Mouse (Mus musculus) midbrain, embryonic 16.5 days (tissue): ENCODE data around the gene Olfr70. TPM values are rescaled to one million over a fixed set of nuclear protein-coding genes. Genes with fewer than 3 reads are reported as not detected.

ENCODE experiments used
- ATAC-seq: fragments of 200-750 bp; cut with Nextera tagmentation; 2 replicates; pipeline ENCODE4 v1.8.0; 2017; ENCODE audit warnings: moderate TSS enrichment
- H3K27ac ChIP-seq: fragments of 300-500 bp; sonication (generic); 2 replicates; pipeline ENCODE4 v1.5.1; 2014; ENCODE audit warnings: mild to moderate bottlenecking, low read length, mixed read lengths
- H3K27me3 ChIP-seq: fragments of 300-500 bp; sonication (generic); 2 replicates; pipeline ENCODE4 v1.6.1; 2014; ENCODE audit warnings: low read depth, low read length, mixed read lengths; ENCODE audit not compliant: control insufficient read depth, insufficient read depth
- H3K36me3 ChIP-seq: fragments of 300-500 bp; sonication (generic); 2 replicates; pipeline ENCODE4 v1.6.1; 2014; ENCODE audit warnings: mild to moderate bottlenecking, low read length, moderate library complexity, mixed read lengths; ENCODE audit not compliant: control insufficient read depth, insufficient read depth
- H3K4me1 ChIP-seq: fragments of 300-500 bp; sonication (generic); 2 replicates; pipeline ENCODE4 v1.6.1; 2014; ENCODE audit warnings: mild to moderate bottlenecking, low read length, mixed read lengths; ENCODE audit not compliant: control insufficient read depth, insufficient read depth
- H3K4me2 ChIP-seq: fragments of 300-500 bp; sonication (generic); 2 replicates; pipeline ENCODE4 v1.6.1; 2014; ENCODE audit warnings: mild to moderate bottlenecking, low read length, mixed read lengths
- H3K4me3 ChIP-seq: fragments of 300-500 bp; sonication (generic); 2 replicates; pipeline ENCODE4 v1.5.1; 2014; ENCODE audit warnings: low read depth, mild to moderate bottlenecking, low read length, moderate library complexity, mixed read lengths
- H3K9ac ChIP-seq: fragments of 300-500 bp; sonication (generic); 2 replicates; pipeline ENCODE4 v1.6.1; 2014; ENCODE audit warnings: low read depth, low read length, mixed read lengths
- H3K9me3 ChIP-seq: fragments of 300-500 bp; sonication (generic); replicated peaks from 2 replicates; pipeline ENCODE4 v1.6.1; 2014; ENCODE audit warnings: mild to moderate bottlenecking, low read length, mixed read lengths; ENCODE audit not compliant: control insufficient read depth, poor library complexity, severe bottlenecking
- WGBS: fragments of 180-500 bp; shearing (Covaris S2); extraction: QIAGEN DNeasy Blood & Tissue Kit; methylation state at CpG from one replicate; pipeline ENCODE4 v1.1.7; 2014; 5-methylcytosine and 5-hydroxymethylcytosine counted together
- polyA plus RNA-seq: library from polyadenylated mRNA; unstranded; fragments of >200 nt; fragmentation: Nextera tagmentation; extraction: Ambion mirVana; gene quantifications from 2 replicates; pipeline ENCODE4 v1.2.1, GENCODE M21; 2015

The Olfr70 gene
- polyA plus RNA-seq, 1 experiment from 2014 or later: not detected

DNA sequence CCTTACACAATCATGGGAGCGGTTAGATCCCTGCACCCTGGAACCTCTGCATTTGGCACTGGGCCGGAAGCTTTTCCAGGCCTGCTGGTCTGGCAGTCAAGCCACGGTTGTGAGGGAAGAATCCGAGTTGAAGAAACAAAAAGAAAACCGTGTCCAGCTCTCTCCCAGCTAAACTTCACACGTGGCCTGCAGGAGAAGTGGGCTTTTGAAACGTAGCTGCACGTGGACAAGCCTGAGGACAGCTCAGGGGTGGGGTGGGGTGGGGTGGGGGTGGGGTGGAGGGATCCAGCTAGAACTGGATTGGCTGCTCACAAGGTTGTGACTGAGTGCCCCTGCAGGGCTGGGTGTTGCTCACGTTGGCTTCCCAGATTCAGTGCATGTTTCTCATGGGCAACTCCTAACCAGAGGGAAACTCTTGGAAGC, 5.3 kb downstream of the Olfr70 start:
- H3K27ac ChIP-seq: no peak overlapping the region
- no peaks in the 10 kb centered on the region for H3K4me1 ChIP-seq
- H3K36me3 ChIP-seq: peaks cover 5% of the 10 kb centered on the region
- ATAC-seq: no peak
- H3K9ac ChIP-seq: no peak overlapping the region
- H3K9me3 ChIP-seq: no peaks in the 10 kb centered on the region
- no peak overlapping the region for H3K4me3 ChIP-seq
- no peak overlapping the region for H3K4me2 ChIP-seq
- 25% methylated on average over 9 of the region's 9 CpGs for WGBS
- no peaks in the 10 kb centered on the region for H3K27me3 ChIP-seq

DNA sequence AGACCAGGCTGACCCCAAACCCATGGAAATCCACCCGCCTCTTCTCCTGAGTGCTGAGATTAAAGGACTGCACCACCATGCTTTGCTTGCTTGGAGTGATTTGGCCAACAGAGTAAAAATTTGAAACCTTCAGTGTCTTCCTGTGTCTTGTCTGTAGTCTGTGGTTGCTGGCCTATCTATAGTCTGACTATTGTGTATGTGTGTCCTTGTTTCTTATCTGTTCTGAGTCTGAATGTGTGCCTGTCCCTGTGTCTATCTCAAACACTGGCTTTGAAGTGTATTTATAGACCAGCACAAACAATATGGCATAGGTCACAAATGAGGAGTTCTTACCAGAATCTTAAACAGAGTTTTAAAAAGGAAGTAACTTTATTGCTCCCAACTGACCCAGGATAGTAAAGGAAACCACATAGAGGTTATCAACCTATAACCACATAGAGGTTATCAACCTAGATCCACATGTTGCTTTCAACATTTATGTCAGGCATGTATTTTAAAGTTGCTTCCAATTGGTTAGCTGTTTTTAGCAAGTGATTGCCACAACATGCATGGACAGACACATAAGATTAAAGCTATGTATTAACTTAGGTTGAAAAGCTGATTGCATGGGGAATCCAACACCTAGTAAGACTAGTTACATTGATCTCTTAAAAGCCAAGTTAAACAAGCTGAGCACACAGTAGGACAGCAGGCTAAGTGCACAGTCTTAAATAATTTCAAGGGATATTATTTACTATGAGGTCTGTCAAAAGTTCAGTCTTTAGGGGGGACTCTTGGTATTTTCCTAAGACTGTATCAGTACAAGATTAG, 6.0 kb downstream of the Olfr70 start:
- Histone ChIP-seq H3K4me2 (no peak overlapping the region), H3K9me3 (no peaks in the 10 kb centered on the region), H3K4me3 (no peak overlapping the region), H3K27me3 (no peaks in the 10 kb centered on the region), H3K36me3 (peaks cover 11% of the 10 kb centered on the region), H3K9ac (no peak overlapping the region), H3K4me1 (no peaks in the 10 kb centered on the region), H3K27ac (no peak overlapping the region)
- 92% methylated on average over 1 of the region's 1 CpGs for WGBS
- no peak for ATAC-seq

- H3K4me1 ChIP-seq: no peaks in the 10 kb centered on the region
- ATAC-seq: no peak
- no peak overlapping the region for H3K4me2 ChIP-seq
- WGBS: 80% methylated on average over 5 of the region's 5 CpGs
- no peak overlapping the region for H3K9ac ChIP-seq
- no peaks in the 10 kb centered on the region for H3K9me3 ChIP-seq
- peaks cover 16% of the 10 kb centered on the region for H3K36me3 ChIP-seq
- H3K4me3 ChIP-seq: no peak overlapping the region
- H3K27me3 ChIP-seq: no peaks in the 10 kb centered on the region
- no peak overlapping the region for H3K27ac ChIP-seq
Observed at GRCm38 (mm10) chr4:43693806-43694241, 6.8 kb downstream of the Olfr70 start.

DNA sequence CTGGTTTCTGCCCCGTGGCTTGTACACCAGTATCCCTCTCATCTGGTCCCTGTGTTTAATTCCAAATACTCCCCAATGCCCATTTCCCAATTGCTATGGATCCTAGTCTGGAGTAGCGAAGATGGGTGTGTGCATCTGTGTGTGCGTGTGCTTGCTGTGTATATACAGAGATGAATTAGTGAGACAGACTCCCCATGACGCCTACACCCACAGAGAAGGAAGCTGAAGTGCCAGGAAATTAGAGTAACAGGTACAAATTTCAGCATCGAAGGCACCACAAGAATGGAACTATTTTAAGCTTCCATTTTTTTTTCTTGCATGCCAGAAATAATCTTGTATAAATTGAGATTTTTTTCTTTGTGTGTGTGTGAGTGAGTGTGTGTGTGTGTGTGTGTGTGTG, 9.6 kb downstream of the Olfr70 start:
- no peak overlapping the region for H3K27ac ChIP-seq
- no peak for ATAC-seq
- no peak overlapping the region for H3K4me3 ChIP-seq
- peaks cover 23% of the 10 kb centered on the region for H3K36me3 ChIP-seq
- H3K4me2 ChIP-seq: no peak overlapping the region
- H3K4me1 ChIP-seq: no peaks in the 10 kb centered on the region
- H3K27me3 ChIP-seq: no peaks in the 10 kb centered on the region
- WGBS: 88% methylated on average over 5 of the region's 5 CpGs
- no peaks in the 10 kb centered on the region for H3K9me3 ChIP-seq
- H3K9ac ChIP-seq: no peak overlapping the region

- Histone ChIP-seq H3K4me2 (no peak overlapping the region), H3K36me3 (peaks cover 32% of the 10 kb centered on the region), H3K9ac (no peak overlapping the region), H3K27me3 (no peaks in the 10 kb centered on the region), H3K27ac (no peak overlapping the region), H3K4me3 (no peak overlapping the region), H3K9me3 (no peaks in the 10 kb centered on the region), H3K4me1 (no peaks in the 10 kb centered on the region)
- no peak for ATAC-seq
- WGBS: 91% methylated on average over 17 of the region's 17 CpGs
Observed at GRCm38 (mm10) chr4:43690021-43690420, 10.6 kb downstream of the Olfr70 start.

DNA sequence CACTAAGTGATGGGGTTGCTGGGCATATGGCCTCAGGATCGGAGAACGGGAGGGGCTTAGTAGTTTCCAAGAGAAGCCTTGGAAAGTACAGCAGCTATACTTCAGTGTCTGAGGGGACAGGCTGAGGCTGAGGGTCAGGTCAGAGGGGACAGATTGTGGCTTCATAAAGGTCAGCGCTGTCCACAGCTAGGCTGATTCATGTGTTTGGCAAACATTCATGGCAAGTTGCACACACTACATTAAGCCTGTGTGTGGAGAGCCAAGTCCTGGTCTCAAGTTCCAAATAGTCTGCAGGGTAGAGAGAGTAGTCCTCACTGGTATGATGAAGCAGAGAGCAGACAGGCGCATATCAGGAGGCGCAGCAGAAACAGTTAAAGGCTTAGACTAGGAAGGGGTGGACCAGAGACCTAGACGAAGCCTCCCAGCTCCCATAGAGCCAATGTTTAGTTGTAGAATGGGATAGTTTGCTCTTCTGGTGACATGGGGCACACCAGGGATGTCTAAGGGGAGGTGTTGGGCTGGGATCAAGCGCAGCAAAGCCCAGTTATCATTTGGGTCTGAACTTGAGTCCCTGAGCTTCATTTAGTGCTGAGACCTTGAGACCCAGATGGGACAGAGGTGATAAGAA, 21.1 kb downstream of the Olfr70 start:
- H3K27me3 ChIP-seq: no peaks in the 10 kb centered on the region
- H3K36me3 ChIP-seq: peaks cover 35% of the 10 kb centered on the region
- no peak overlapping the region for H3K4me3 ChIP-seq
- WGBS: 94% methylated on average over 7 of the region's 7 CpGs
- H3K4me1 ChIP-seq: no peaks in the 10 kb centered on the region
- H3K27ac ChIP-seq: no peak overlapping the region
- no peaks in the 10 kb centered on the region for H3K9me3 ChIP-seq
- no peak overlapping the region for H3K9ac ChIP-seq
- H3K4me2 ChIP-seq: no peak overlapping the region
- ATAC-seq: no peak

DNA sequence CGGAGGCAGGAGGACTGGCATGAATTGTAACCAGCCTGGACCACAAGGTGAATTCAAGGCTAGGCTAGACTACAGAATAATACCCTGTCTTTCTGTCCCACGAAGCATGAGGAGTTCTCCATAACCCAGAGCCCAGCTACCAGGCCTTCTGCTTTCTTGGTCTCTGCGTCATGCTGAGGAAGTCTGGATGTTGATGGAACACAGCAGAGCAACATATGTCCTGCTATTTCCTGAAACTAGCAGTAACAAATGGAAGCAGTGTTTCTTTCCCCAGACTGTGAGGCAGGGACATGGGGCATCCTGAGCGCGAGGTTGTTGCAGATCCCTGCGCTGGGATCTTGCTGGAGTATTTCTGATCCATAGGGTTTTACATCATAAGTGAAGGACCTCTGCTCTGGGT, 22.1 kb downstream of the Olfr70 start:
- no peak for ATAC-seq
- H3K9ac ChIP-seq: no peak overlapping the region
- no peak overlapping the region for H3K4me2 ChIP-seq
- no peaks in the 10 kb centered on the region for H3K27me3 ChIP-seq
- H3K27ac ChIP-seq: no peak overlapping the region
- peaks cover 38% of the 10 kb centered on the region for H3K36me3 ChIP-seq
- H3K4me1 ChIP-seq: no peaks in the 10 kb centered on the region
- H3K9me3 ChIP-seq: no peaks in the 10 kb centered on the region
- 84% methylated on average over 6 of the region's 6 CpGs for WGBS
- H3K4me3 ChIP-seq: no peak overlapping the region

- no peak overlapping the region for H3K4me3 ChIP-seq
- peaks cover 24% of the 10 kb centered on the region for H3K4me1 ChIP-seq
- peaks cover 23% of the 10 kb centered on the region; the same call in 1 of the 2 replicates for H3K36me3 ChIP-seq
- no peaks in the 10 kb centered on the region for H3K27me3 ChIP-seq
- H3K4me2 ChIP-seq: no peak overlapping the region
- H3K9me3 ChIP-seq: no peaks in the 10 kb centered on the region
- 80% methylated on average over 4 of the region's 4 CpGs for WGBS
- no peak for ATAC-seq
- H3K9ac ChIP-seq: no peak overlapping the region
- H3K27ac ChIP-seq: no peak overlapping the region
Observed at GRCm38 (mm10) chr4:43675608-43676007, 25.0 kb downstream of the Olfr70 start.

GRCm38 (mm10) chr4:43674974-43675373, 25.6 kb downstream of the Olfr70 start:
- WGBS: 81% methylated on average over 5 of the region's 5 CpGs
- Histone ChIP-seq H3K4me2 (no peak overlapping the region), H3K27me3 (no peaks in the 10 kb centered on the region), H3K4me1 (peaks cover 31% of the 10 kb centered on the region), H3K9ac (no peak overlapping the region), H3K36me3 (peaks cover 21% of the 10 kb centered on the region; the same call in 1 of the 2 replicates), H3K9me3 (no peaks in the 10 kb centered on the region), H3K4me3 (no peak overlapping the region), H3K27ac (no peak overlapping the region)
- ATAC-seq: no peak
